Mouse (Mus musculus) bone marrow macrophage, adult 2 months (primary cell): Measurements from ENCODE around the gene Gm20388.

ENCODE experiments used
- CTCF ChIP-seq: IDR thresholded peaks from 2 replicates; pipeline ENCODE4 v1.5.1; 2012; ENCODE audit warnings: low read depth, mild to moderate bottlenecking, low read length, moderate library complexity
- POLR2A ChIP-seq: IDR thresholded peaks from 2 replicates; pipeline ENCODE4 v1.6.1; 2012; ENCODE audit warnings: mild to moderate bottlenecking, low read depth, low read length, borderline replicate concordance

DNA sequence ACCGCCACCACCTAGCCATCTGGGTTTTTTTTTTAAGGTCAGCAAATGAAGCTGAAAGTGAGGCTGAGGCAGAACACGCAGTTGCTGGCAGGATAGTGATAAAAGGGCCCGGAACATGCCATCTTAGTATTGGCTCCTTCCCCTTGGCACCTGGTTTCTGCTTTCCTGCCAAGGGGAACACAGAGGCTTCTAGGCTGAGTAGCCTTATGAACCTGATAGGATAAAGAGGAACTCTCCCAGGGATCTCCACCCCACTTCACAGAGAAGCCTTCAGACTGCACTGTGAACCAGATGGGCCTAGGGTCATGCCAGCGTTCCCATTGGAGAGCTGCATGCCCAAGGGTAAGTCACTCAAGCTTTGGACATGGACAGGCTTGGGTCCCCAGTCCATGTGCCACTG lies 1770.3 kb downstream of the Gm20388 start:
- TF ChIP-seq POLR2A (no peak), CTCF (no peak)
